Mouse (Mus musculus): ENCODE measurements around the gene Eml3. TPM values are rescaled to one million over a fixed set of nuclear protein-coding genes. Genes with fewer than 3 reads are reported as not detected.
"Not testable (repeated sequence)": the region's sequence is repeated elsewhere in the genome, so short reads cannot be mapped to it uniquely, and the experiment has no call there.

Eml3 gene
- total RNA-seq (2017) = 25.4 and 27.2 TPM in 2 replicates

- ATAC-seq (replicated peaks in 1 of 2; ENCODE audit: insufficient read depth in 1 of 2, low FRiP score in 2 of 2, low TSS enrichment in 1 of 2, low read depth in 1 of 2, poor library complexity in 2 of 2, severe bottlenecking in 2 of 2) = peak; percentile 65 to 76
Measured at GRCm38 (mm10) chr19:8929224-8930088, at the start of gene Eml3, which contains the start of gene Rom1. Gene Eml3 (plus strand): TSS chr19:8929552. Gene Rom1 (minus strand): TSS chr19:8929356.

- ATAC-seq (replicated peaks in 1 of 2; ENCODE audit: insufficient read depth in 1 of 2, low FRiP score in 2 of 2, low TSS enrichment in 1 of 2, low read depth in 1 of 2, poor library complexity in 2 of 2, severe bottlenecking in 2 of 2) = peak; percentile 99
Measured at GRCm38 (mm10) chr19:8880311-8881033, 48.9 kb upstream of the Eml3 start, which contains the start of gene Uqcc3. Gene Uqcc3 (minus strand): TSS chr19:8880923.

- peak; percentile 19 to 28; a peak in 1 of 4 replicates for ATAC-seq (replicated peaks in 1 of 2; ENCODE audit: insufficient read depth in 1 of 2, low FRiP score in 2 of 2, low TSS enrichment in 1 of 2, low read depth in 1 of 2, poor library complexity in 2 of 2, severe bottlenecking in 2 of 2)
Measured at GRCm38 (mm10) chr19:8881034-8881392, 48.3 kb upstream of the Eml3 start.

- ATAC-seq (replicated peaks in 1 of 2; ENCODE audit: insufficient read depth in 1 of 2, low FRiP score in 2 of 2, low TSS enrichment in 1 of 2, low read depth in 1 of 2, poor library complexity in 2 of 2, severe bottlenecking in 2 of 2) = no peak
Measured at GRCm38 (mm10) chr19:8883616-8884015, 45.7 kb upstream of the Eml3 start, which contains the start of the genes Lbhd1 and Gm49403. Gene Lbhd1 (plus strand): TSS chr19:8883732. Gene Gm49403 (plus strand): TSS chr19:8883930.

GRCm38 (mm10) chr19:8886916-8887584, 42.3 kb upstream of the Eml3 start:
- no peak for ATAC-seq (replicated peaks in 1 of 2; ENCODE audit: insufficient read depth in 1 of 2, low FRiP score in 2 of 2, low TSS enrichment in 1 of 2, low read depth in 1 of 2, poor library complexity in 2 of 2, severe bottlenecking in 2 of 2)

- no peak for ATAC-seq (replicated peaks in 1 of 2; ENCODE audit: insufficient read depth in 1 of 2, low FRiP score in 2 of 2, low TSS enrichment in 1 of 2, low read depth in 1 of 2, poor library complexity in 2 of 2, severe bottlenecking in 2 of 2)
Measured at GRCm38 (mm10) chr19:8887585-8888463, 41.5 kb upstream of the Eml3 start.

- peak; percentile 96 to 97 for ATAC-seq (replicated peaks in 1 of 2; ENCODE audit: insufficient read depth in 1 of 2, low FRiP score in 2 of 2, low TSS enrichment in 1 of 2, low read depth in 1 of 2, poor library complexity in 2 of 2, severe bottlenecking in 2 of 2)
Measured at GRCm38 (mm10) chr19:8888511-8889385, 40.6 kb upstream of the Eml3 start, which contains the start of the genes 1810009A15Rik and Gm49416. Gene 1810009A15Rik (plus strand): TSS chr19:8888853. Gene Gm49416 (plus strand): TSS chr19:8888926.

- ATAC-seq (replicated peaks in 1 of 2; ENCODE audit: insufficient read depth in 1 of 2, low FRiP score in 2 of 2, low TSS enrichment in 1 of 2, low read depth in 1 of 2, poor library complexity in 2 of 2, severe bottlenecking in 2 of 2) = peak; percentile 33 to 50
Measured at GRCm38 (mm10) chr19:8892829-8893766, 36.3 kb upstream of the Eml3 start, which contains the start of gene Ints5. Gene Ints5 (plus strand): TSS chr19:8893005.

GRCm38 (mm10) chr19:8895397-8895960, 33.9 kb upstream of the Eml3 start:
- ATAC-seq (replicated peaks in 1 of 2; ENCODE audit: insufficient read depth in 1 of 2, low FRiP score in 2 of 2, low TSS enrichment in 1 of 2, low read depth in 1 of 2, poor library complexity in 2 of 2, severe bottlenecking in 2 of 2) = no peak

GRCm38 (mm10) chr19:8896231-8896630, 33.1 kb upstream of the Eml3 start:
- ATAC-seq (replicated peaks in 1 of 2; ENCODE audit: insufficient read depth in 1 of 2, low FRiP score in 2 of 2, low TSS enrichment in 1 of 2, low read depth in 1 of 2, poor library complexity in 2 of 2, severe bottlenecking in 2 of 2) = not testable (repeated sequence)

- ATAC-seq (replicated peaks in 1 of 2; ENCODE audit: insufficient read depth in 1 of 2, low FRiP score in 2 of 2, low TSS enrichment in 1 of 2, low read depth in 1 of 2, poor library complexity in 2 of 2, severe bottlenecking in 2 of 2) = 0 out of 4 replicates have a peak, but pooled peaks of 1 of the 2 experiments have one; percentile 1
Measured at GRCm38 (mm10) chr19:8897211-8897864, 32.0 kb upstream of the Eml3 start.

- ATAC-seq (replicated peaks in 1 of 2; ENCODE audit: insufficient read depth in 1 of 2, low FRiP score in 2 of 2, low TSS enrichment in 1 of 2, low read depth in 1 of 2, poor library complexity in 2 of 2, severe bottlenecking in 2 of 2) = peak; percentile 99
Measured at GRCm38 (mm10) chr19:8897865-8898495, 31.4 kb upstream of the Eml3 start, which contains the start of gene Ganab. Gene Ganab (plus strand): TSS chr19:8898071.

GRCm38 (mm10) chr19:8898576-8898975, 30.8 kb upstream of the Eml3 start:
- ATAC-seq (replicated peaks in 1 of 2; ENCODE audit: insufficient read depth in 1 of 2, low FRiP score in 2 of 2, low TSS enrichment in 1 of 2, low read depth in 1 of 2, poor library complexity in 2 of 2, severe bottlenecking in 2 of 2) = no peak

Data from hematopoietic stem cell, adult 5-6 weeks (primary cell).